Mouse (Mus musculus) cerebellum, adult 8-10 months (tissue): Measurements from ENCODE around the gene Lmntd1.

Experiments
- DNase-seq: peaks from one replicate; pipeline ENCODE4 v3.0.0; 2022

Lmntd1 gene

GRCm38 (mm10) chr6:145432711-145433708 lies 181.1 kb downstream of the Lmntd1 start:
- no peak for DNase-seq

GRCm38 (mm10) chr6:145431747-145432146 lies 182.4 kb downstream of the Lmntd1 start:
- no peak for DNase-seq

GRCm38 (mm10) chr6:145427411-145427810 lies 186.7 kb downstream of the Lmntd1 start:
- no peak for DNase-seq

- no peak for DNase-seq
These were observed 187.6 kb downstream of the Lmntd1 start for GRCm38 (mm10) chr6:145426501-145426900.

GRCm38 (mm10) chr6:145424156-145424555 lies 190.0 kb downstream of the Lmntd1 start:
- DNase-seq, result no peak

- DNase-seq, result no peak
These were observed 190.6 kb downstream of the Lmntd1 start for GRCm38 (mm10) chr6:145423484-145423883.

- DNase-seq, result no peak
These were observed 192.5 kb downstream of the Lmntd1 start for GRCm38 (mm10) chr6:145421666-145422065.

- DNase-seq, result no peak
These were observed 193.7 kb downstream of the Lmntd1 start for GRCm38 (mm10) chr6:145420407-145420806.

- no peak for DNase-seq
These were observed 195.3 kb downstream of the Lmntd1 start for GRCm38 (mm10) chr6:145418856-145419255.

- DNase-seq, result no peak
These were observed 196.2 kb downstream of the Lmntd1 start for GRCm38 (mm10) chr6:145417720-145418440.

GRCm38 (mm10) chr6:145417014-145417719 lies 197.0 kb downstream of the Lmntd1 start:
- DNase-seq, result peak; percentile 19

GRCm38 (mm10) chr6:145404369-145405051 lies 209.6 kb downstream of the Lmntd1 start:
- DNase-seq, result no peak

GRCm38 (mm10) chr6:145401140-145401539 lies 213.0 kb downstream of the Lmntd1 start:
- DNase-seq, result no peak

GRCm38 (mm10) chr6:145397881-145398280 lies 216.2 kb downstream of the Lmntd1 start:
- DNase-seq, result no peak

- no peak for DNase-seq
These were observed 217.6 kb downstream of the Lmntd1 start for GRCm38 (mm10) chr6:145396534-145396933.

- no peak for DNase-seq
These were observed 223.7 kb downstream of the Lmntd1 start for GRCm38 (mm10) chr6:145390421-145390820.

- DNase-seq, result no peak
These were observed 224.2 kb downstream of the Lmntd1 start for GRCm38 (mm10) chr6:145389904-145390303.

- no peak for DNase-seq
These were observed 226.7 kb downstream of the Lmntd1 start for GRCm38 (mm10) chr6:145387378-145387777.

GRCm38 (mm10) chr6:145382586-145383380 lies 231.3 kb downstream of the Lmntd1 start:
- no peak for DNase-seq

- no peak for DNase-seq
These were observed 233.2 kb downstream of the Lmntd1 start for GRCm38 (mm10) chr6:145380961-145381360.

GRCm38 (mm10) chr6:145379175-145379574 lies 234.9 kb downstream of the Lmntd1 start:
- no peak for DNase-seq

GRCm38 (mm10) chr6:145378689-145379088 lies 235.4 kb downstream of the Lmntd1 start:
- DNase-seq, result no peak
